Mouse (Mus musculus): ENCODE results near the gene Pus7l. TPM values are rescaled to one million over a fixed set of nuclear protein-coding genes. Genes with fewer than 3 reads are reported as not detected.
"Not testable (repeated sequence)": the region's sequence is repeated elsewhere in the genome, so short reads cannot be mapped to it uniquely, and the experiment has no call there.

Gene Pus7l
- polyA plus RNA-seq, 1 experiment from 2014 or later, result 10.1 TPM

DNA sequence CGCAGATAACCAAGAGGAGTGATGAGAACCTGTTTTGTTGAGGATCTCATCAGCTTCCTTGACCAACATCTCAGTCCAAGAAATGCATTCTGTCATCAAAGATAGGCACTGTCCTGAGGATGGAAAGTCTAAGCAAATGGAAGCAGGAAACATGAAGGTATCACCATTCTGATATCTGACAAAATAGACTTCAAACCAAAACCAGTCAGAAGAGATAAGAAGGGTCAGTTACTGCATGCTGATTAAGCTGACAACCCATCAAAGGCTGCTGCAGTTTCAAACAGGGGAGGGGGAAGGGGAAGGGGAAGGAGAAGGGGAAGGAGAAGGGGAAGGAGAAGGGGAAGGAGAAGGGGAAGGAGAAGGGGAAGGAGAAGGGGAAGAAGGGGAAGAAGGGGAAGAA, 44.1 kb downstream of the Pus7l start:
- Histone ChIP-seq H3K4me3 (ENCODE audit: low read depth, low read length) (no peak overlapping the region), H3K9me3 (ENCODE audit: control insufficient read depth, low read length) (0 out of 2 replicates have a peak, but pooled peaks cover 2% of the 10 kb centered on the region), H3K27me3 (replicated peaks; ENCODE audit: control insufficient read depth, insufficient read depth, low read length) (no peaks in the 10 kb centered on the region), H3K36me3 (ENCODE audit: control insufficient read depth, insufficient read depth, low read length) (no peaks in the 10 kb centered on the region), H3K9ac (ENCODE audit: low read length) (no peak overlapping the region), H3K4me2 (ENCODE audit: low read length) (no peak overlapping the region), H3K4me1 (replicated peaks; ENCODE audit: control insufficient read depth, insufficient read depth, low read length) (no peaks in the 10 kb centered on the region), H3K27ac (ENCODE audit: low read depth) (no peak overlapping the region)
- DNase-seq (ENCODE audit: low spot score) (no peak), ATAC-seq (replicated peaks; ENCODE audit: low FRiP score, low TSS enrichment, low read depth) (no peak)
- WGBS, result 79% methylated on average over 1 of the region's 1 CpGs

DNA sequence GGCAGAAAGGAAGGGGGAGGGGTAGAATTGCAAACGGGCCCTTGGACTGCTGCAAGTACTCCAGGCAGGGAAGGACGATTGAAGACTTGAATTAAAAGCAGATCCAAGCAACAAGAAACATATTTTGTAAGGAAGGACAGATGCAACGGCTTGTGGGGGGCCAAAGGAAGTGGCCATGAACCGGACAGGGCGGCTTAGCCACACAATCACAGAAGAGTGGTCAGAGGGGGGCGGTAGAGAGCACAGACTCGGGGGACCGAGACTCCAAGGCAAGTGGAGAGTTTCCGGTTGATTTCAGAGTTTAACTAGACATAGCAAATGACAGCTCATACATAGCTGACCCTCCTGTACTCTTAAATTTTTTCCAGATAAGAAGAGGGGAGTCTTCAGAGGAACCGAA, 47.4 kb downstream of the Pus7l start:
- Histone ChIP-seq H3K27me3 (replicated peaks; ENCODE audit: control insufficient read depth, insufficient read depth, low read length) (no peaks in the 10 kb centered on the region), H3K4me2 (ENCODE audit: low read length) (no peak overlapping the region), H3K4me3 (ENCODE audit: low read depth, low read length) (no peak overlapping the region), H3K4me1 (replicated peaks; ENCODE audit: control insufficient read depth, insufficient read depth, low read length) (no peaks in the 10 kb centered on the region), H3K9ac (ENCODE audit: low read length) (no peak overlapping the region), H3K36me3 (ENCODE audit: control insufficient read depth, insufficient read depth, low read length) (no peaks in the 10 kb centered on the region), H3K27ac (ENCODE audit: low read depth) (no peak overlapping the region), H3K9me3 (ENCODE audit: control insufficient read depth, low read length) (0 out of 2 replicates have a peak, but pooled peaks cover 5% of the 10 kb centered on the region)
- DNase-seq (ENCODE audit: low spot score), result no peak
- ATAC-seq (replicated peaks; ENCODE audit: low FRiP score, low TSS enrichment, low read depth), result no peak
- WGBS, result 81% methylated on average over 10 of the region's 10 CpGs

GRCm38 (mm10) chr15:94494445-94494844, 48.9 kb downstream of the Pus7l start:
- H3K4me3 ChIP-seq (ENCODE audit: low read depth, low read length), result no peak overlapping the region
- H3K4me2 ChIP-seq (ENCODE audit: low read length), result no peak overlapping the region
- no peaks in the 10 kb centered on the region for H3K36me3 ChIP-seq (ENCODE audit: control insufficient read depth, insufficient read depth, low read length)
- DNase-seq (ENCODE audit: low spot score), result no peak
- no peak overlapping the region for H3K9ac ChIP-seq (ENCODE audit: low read length)
- 0 out of 2 replicates have a peak, but pooled peaks cover 5% of the 10 kb centered on the region for H3K9me3 ChIP-seq (ENCODE audit: control insufficient read depth, low read length)
- no peaks in the 10 kb centered on the region for H3K27me3 ChIP-seq (replicated peaks; ENCODE audit: control insufficient read depth, insufficient read depth, low read length)
- no peak for ATAC-seq (replicated peaks; ENCODE audit: low FRiP score, low TSS enrichment, low read depth)
- no peak overlapping the region for H3K27ac ChIP-seq (ENCODE audit: low read depth)
- H3K4me1 ChIP-seq (replicated peaks; ENCODE audit: control insufficient read depth, insufficient read depth, low read length), result no peaks in the 10 kb centered on the region
- WGBS, result 100% methylated on average over 1 of the region's 1 CpGs

GRCm38 (mm10) chr15:94489433-94489832, 53.9 kb downstream of the Pus7l start:
- H3K27me3 ChIP-seq (replicated peaks; ENCODE audit: control insufficient read depth, insufficient read depth, low read length), result no peaks in the 10 kb centered on the region
- no peak overlapping the region for H3K27ac ChIP-seq (ENCODE audit: low read depth)
- H3K4me2 ChIP-seq (ENCODE audit: low read length), result no peak overlapping the region
- no peaks in the 10 kb centered on the region for H3K36me3 ChIP-seq (ENCODE audit: control insufficient read depth, insufficient read depth, low read length)
- no peaks in the 10 kb centered on the region for H3K4me1 ChIP-seq (replicated peaks; ENCODE audit: control insufficient read depth, insufficient read depth, low read length)
- ATAC-seq (replicated peaks; ENCODE audit: low FRiP score, low TSS enrichment, low read depth) (no peak), DNase-seq (ENCODE audit: low spot score) (no peak)
- H3K4me3 ChIP-seq (ENCODE audit: low read depth, low read length), result no peak overlapping the region
- 73% methylated on average over 2 of the region's 2 CpGs for WGBS
- 0 out of 2 replicates have a peak, but pooled peaks cover 4% of the 10 kb centered on the region for H3K9me3 ChIP-seq (ENCODE audit: control insufficient read depth, low read length)
- H3K9ac ChIP-seq (ENCODE audit: low read length), result no peak overlapping the region

DNA sequence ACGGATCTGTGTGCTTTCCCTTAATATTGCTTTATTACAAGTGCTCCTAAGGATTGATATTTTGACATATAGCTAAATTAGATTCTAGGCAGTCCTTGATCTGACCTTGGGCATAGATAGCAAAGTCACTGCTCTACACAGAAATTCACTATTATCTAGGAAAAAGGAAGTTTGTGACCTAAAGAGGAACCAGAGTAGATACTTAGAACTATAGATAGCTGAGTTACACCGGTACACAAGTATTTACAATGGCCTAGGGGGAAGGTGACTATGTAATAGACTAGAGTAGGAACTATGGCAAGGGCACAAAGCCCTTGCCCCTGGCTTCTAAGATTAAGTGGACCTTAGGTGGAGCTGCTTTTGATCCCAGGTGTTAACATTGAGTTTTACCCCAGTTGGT, 55.3 kb downstream of the Pus7l start:
- DNase-seq (ENCODE audit: low spot score); H3K36me3 ChIP-seq (ENCODE audit: control insufficient read depth, insufficient read depth, low read length): not testable (repeated sequence)

DNA sequence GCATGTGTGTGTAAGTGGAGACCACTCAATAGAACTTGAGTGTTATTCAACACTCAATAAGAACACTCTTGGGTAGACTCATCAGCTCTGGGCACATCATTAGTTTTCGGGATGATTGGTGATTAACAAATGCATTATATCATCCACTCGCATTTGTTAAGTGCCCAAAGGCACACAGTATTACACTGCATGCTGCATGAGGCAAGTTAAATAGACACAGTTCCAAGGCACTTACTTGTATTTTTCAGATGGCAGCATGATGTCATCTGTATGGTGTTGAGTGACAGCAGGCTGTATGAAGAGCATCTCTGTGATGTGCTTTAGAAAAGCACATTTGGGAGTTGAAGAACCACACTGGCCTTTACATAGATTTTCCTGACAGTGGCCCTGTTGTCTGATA, 60.8 kb downstream of the Pus7l start:
- no peak overlapping the region for H3K9ac ChIP-seq (ENCODE audit: low read length)
- no peaks in the 10 kb centered on the region for H3K9me3 ChIP-seq (ENCODE audit: control insufficient read depth, low read length)
- no peak overlapping the region for H3K27ac ChIP-seq (ENCODE audit: low read depth)
- H3K4me1 ChIP-seq (replicated peaks; ENCODE audit: control insufficient read depth, insufficient read depth, low read length), result no peaks in the 10 kb centered on the region; the same call in 1 of the 2 replicates
- 78% methylated on average over 2 of the region's 2 CpGs for WGBS
- no peaks in the 10 kb centered on the region for H3K27me3 ChIP-seq (replicated peaks; ENCODE audit: control insufficient read depth, insufficient read depth, low read length)
- no peak for ATAC-seq (replicated peaks; ENCODE audit: low FRiP score, low TSS enrichment, low read depth)
- H3K4me3 ChIP-seq (ENCODE audit: low read depth, low read length), result no peak overlapping the region
- no peak for DNase-seq (ENCODE audit: low spot score)
- H3K36me3 ChIP-seq (ENCODE audit: control insufficient read depth, insufficient read depth, low read length), result no peaks in the 10 kb centered on the region
- no peak overlapping the region for H3K4me2 ChIP-seq (ENCODE audit: low read length)

More for the DNA sequence above, 55.3 kb downstream of the Pus7l start:
- H3K4me2 ChIP-seq (ENCODE audit: low read length); H3K9ac ChIP-seq (ENCODE audit: low read length); H3K27me3 ChIP-seq (replicated peaks; ENCODE audit: control insufficient read depth, insufficient read depth, low read length); H3K4me1 ChIP-seq (replicated peaks; ENCODE audit: control insufficient read depth, insufficient read depth, low read length); H3K27ac ChIP-seq (ENCODE audit: low read depth); H3K9me3 ChIP-seq (ENCODE audit: control insufficient read depth, low read length); H3K4me3 ChIP-seq (ENCODE audit: low read depth, low read length); ATAC-seq (replicated peaks; ENCODE audit: low FRiP score, low TSS enrichment, low read depth): not testable (repeated sequence)
- WGBS, result 91% methylated on average over 2 of the region's 2 CpGs

DNA sequence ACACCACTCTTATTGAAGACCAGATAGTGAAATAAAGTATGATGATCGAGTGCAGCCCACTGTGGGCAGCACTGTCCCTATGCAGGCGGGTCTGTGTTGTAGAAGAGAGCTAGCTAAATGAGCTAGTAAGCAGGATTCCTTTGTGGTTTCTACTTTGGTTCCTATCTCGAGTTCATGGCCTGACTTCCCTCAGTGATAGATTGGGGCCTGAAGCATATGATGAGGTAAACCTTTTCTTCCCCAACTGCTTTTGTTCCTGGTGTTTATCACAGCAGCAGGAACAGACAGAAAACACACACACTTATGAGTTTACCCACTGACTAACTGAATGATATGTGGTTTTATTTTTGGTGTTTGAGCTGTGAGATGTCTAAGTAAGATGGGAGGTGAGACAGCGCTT, 62.6 kb downstream of the Pus7l start:
- no peak for DNase-seq (ENCODE audit: low spot score)
- Histone ChIP-seq H3K4me3 (ENCODE audit: low read depth, low read length) (no peak overlapping the region), H3K4me1 (replicated peaks; ENCODE audit: control insufficient read depth, insufficient read depth, low read length) (no peaks in the 10 kb centered on the region; the same call in 1 of the 2 replicates), H3K27me3 (replicated peaks; ENCODE audit: control insufficient read depth, insufficient read depth, low read length) (no peaks in the 10 kb centered on the region), H3K4me2 (ENCODE audit: low read length) (no peak overlapping the region), H3K36me3 (ENCODE audit: control insufficient read depth, insufficient read depth, low read length) (no peaks in the 10 kb centered on the region), H3K27ac (ENCODE audit: low read depth) (no peak overlapping the region), H3K9ac (ENCODE audit: low read length) (no peak overlapping the region), H3K9me3 (ENCODE audit: control insufficient read depth, low read length) (no peaks in the 10 kb centered on the region)
- 91% methylated on average over 4 of the region's 4 CpGs for WGBS
- no peak for ATAC-seq (replicated peaks; ENCODE audit: low FRiP score, low TSS enrichment, low read depth)

- H3K9me3 ChIP-seq (ENCODE audit: control insufficient read depth, low read length), result no peaks in the 10 kb centered on the region
- ATAC-seq (replicated peaks; ENCODE audit: low FRiP score, low TSS enrichment, low read depth), result no peak
- no peak for DNase-seq (ENCODE audit: low spot score)
- H3K27me3 ChIP-seq (replicated peaks; ENCODE audit: control insufficient read depth, insufficient read depth, low read length), result no peaks in the 10 kb centered on the region
- no peak overlapping the region for H3K4me3 ChIP-seq (ENCODE audit: low read depth, low read length)
- H3K9ac ChIP-seq (ENCODE audit: low read length), result no peak overlapping the region
- no peak overlapping the region for H3K27ac ChIP-seq (ENCODE audit: low read depth)
- 85% methylated on average over 5 of the region's 5 CpGs for WGBS
- H3K4me2 ChIP-seq (ENCODE audit: low read length), result no peak overlapping the region
- H3K36me3 ChIP-seq (ENCODE audit: control insufficient read depth, insufficient read depth, low read length), result no peaks in the 10 kb centered on the region
- H3K4me1 ChIP-seq (replicated peaks; ENCODE audit: control insufficient read depth, insufficient read depth, low read length), result no peaks in the 10 kb centered on the region; the same call in 1 of the 2 replicates
Observed at GRCm38 (mm10) chr15:94480248-94480647, 63.1 kb downstream of the Pus7l start.

GRCm38 (mm10) chr15:94479513-94480136, 63.7 kb downstream of the Pus7l start:
- no peak for ATAC-seq (replicated peaks; ENCODE audit: low FRiP score, low TSS enrichment, low read depth)

More at GRCm38 (mm10) chr15:94479513-94480136, 63.7 kb downstream of the Pus7l start:
- H3K4me1 ChIP-seq (replicated peaks; ENCODE audit: control insufficient read depth, insufficient read depth, low read length), result no peaks in the 10 kb centered on the region; the same call in 1 of the 2 replicates
- H3K36me3 ChIP-seq (ENCODE audit: control insufficient read depth, insufficient read depth, low read length), result no peaks in the 10 kb centered on the region
- no peaks in the 10 kb centered on the region for H3K9me3 ChIP-seq (ENCODE audit: control insufficient read depth, low read length)
- no peak for DNase-seq (ENCODE audit: low spot score)
- no peak overlapping the region for H3K27ac ChIP-seq (ENCODE audit: low read depth)
- no peak overlapping the region for H3K4me3 ChIP-seq (ENCODE audit: low read depth, low read length)
- H3K27me3 ChIP-seq (replicated peaks; ENCODE audit: control insufficient read depth, insufficient read depth, low read length), result no peaks in the 10 kb centered on the region
- 76% methylated on average over 3 of the region's 3 CpGs for WGBS
- H3K9ac ChIP-seq (ENCODE audit: low read length), result no peak overlapping the region
- H3K4me2 ChIP-seq (ENCODE audit: low read length), result no peak overlapping the region
